ENCODE assay signal across 7 mouse cellular contexts in the genomic region with DNA sequence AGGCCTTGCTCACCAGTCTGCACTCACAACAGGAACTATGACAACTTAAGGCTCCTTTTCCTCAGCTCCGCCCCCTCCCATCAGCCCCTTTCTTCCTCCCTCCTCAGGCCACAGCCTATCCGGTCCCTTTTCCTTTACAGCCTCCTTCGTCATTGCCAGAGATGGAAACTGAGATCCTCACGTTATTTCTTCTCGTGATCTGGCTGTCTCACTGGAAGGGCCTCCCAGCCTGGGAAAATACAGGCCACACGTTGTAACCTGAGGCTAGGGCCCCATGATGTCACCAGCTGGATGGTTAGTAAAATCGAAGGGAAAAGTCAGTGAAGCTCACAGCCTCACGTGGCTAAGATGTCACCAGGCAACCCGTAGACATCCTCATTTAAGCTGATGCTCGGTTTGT. TPM values are rescaled to one million over a fixed set of nuclear protein-coding genes. Genes with fewer than 3 reads are reported as not detected.
DNase-seq lines count a peak whose midpoint lies in the region; ATAC-seq lines count a peak whose summit lies in the region.

No protein-coding gene starts in this region.

- 0 out of 2 replicates have a peak, but pooled peaks cover 8% of the 10 kb centered on the region for H3K9me3 ChIP-seq in midbrain, embryonic 14.5 days (ENCODE audit: control insufficient read depth, low read length)
- no peaks in the 10 kb centered on the region for H3K9me3 ChIP-seq in midbrain, embryonic 16.5 days (replicated peaks; ENCODE audit: control insufficient read depth, low read length, poor library complexity, severe bottlenecking)
- no peaks in the 10 kb centered on the region for H3K9me3 ChIP-seq in hindbrain, embryonic 16.5 days (ENCODE audit: control insufficient read depth, low read length)

- ATAC-seq in midbrain, embryonic 14.5 days (ENCODE audit: low FRiP score, low TSS enrichment), result no peak
- no peak for ATAC-seq in midbrain, embryonic 16.5 days
- ATAC-seq in hindbrain, embryonic 16.5 days, result no peak
- ATAC-seq in monocyte, adult 5-6 weeks (replicated peaks; ENCODE audit: insufficient number of reproducible peaks, low FRiP score, low TSS enrichment, poor library complexity, severe bottlenecking), result peak; percentile 65
- ATAC-seq in erythroid progenitor cell, adult 5-6 weeks (replicated peaks; ENCODE audit: low FRiP score, poor library complexity, severe bottlenecking), result no peak

- peaks cover 21% of the 10 kb centered on the region for H3K4me1 ChIP-seq in midbrain, embryonic 14.5 days (ENCODE audit: control insufficient read depth, insufficient read depth, low read length)
- H3K4me1 ChIP-seq in midbrain, embryonic 16.5 days (ENCODE audit: control insufficient read depth, insufficient read depth, low read length), result peaks cover 24% of the 10 kb centered on the region
- H3K4me1 ChIP-seq in hindbrain, embryonic 16.5 days (ENCODE audit: control insufficient read depth, insufficient read depth, low read depth, low read length), result peaks cover 23% of the 10 kb centered on the region

- H3K27me3 ChIP-seq in midbrain, embryonic 14.5 days (ENCODE audit: control insufficient read depth, insufficient read depth, low read length), result no peaks in the 10 kb centered on the region
- H3K27me3 ChIP-seq in midbrain, embryonic 16.5 days (ENCODE audit: control insufficient read depth, insufficient read depth, low read depth, low read length), result no peaks in the 10 kb centered on the region
- H3K27me3 ChIP-seq in hindbrain, embryonic 16.5 days (replicated peaks; ENCODE audit: control insufficient read depth, insufficient read depth, low read length), result no peaks in the 10 kb centered on the region

- no peak overlapping the region for H3K27ac ChIP-seq in midbrain, embryonic 14.5 days (replicated peaks; ENCODE audit: low read depth, low read length)
- H3K27ac ChIP-seq in midbrain, embryonic 16.5 days (ENCODE audit: low read length), result no peak overlapping the region
- peak overlapping the region; percentile 10; the same call in 1 of the 2 replicates for H3K27ac ChIP-seq in hindbrain, embryonic 16.5 days (ENCODE audit: low read depth, low read length)

- no peak for DNase-seq in midbrain, embryonic 14.5 days
- DNase-seq in c-Kit-positive CD71-negative TER-119-negative erythroid progenitor cells, embryonic 14.5 days (ENCODE audit: low read depth), result peak; percentile 43
- no peak for DNase-seq in cerebellum, adult 11 months

- peak overlapping the region; percentile 92 for H3K4me2 ChIP-seq in midbrain, embryonic 14.5 days (ENCODE audit: low read length)
- H3K4me2 ChIP-seq in midbrain, embryonic 16.5 days (ENCODE audit: low read length), result no peak overlapping the region
- H3K4me2 ChIP-seq in hindbrain, embryonic 16.5 days (ENCODE audit: low read length), result peak overlapping the region; percentile 22

- H3K9ac ChIP-seq in midbrain, embryonic 14.5 days (replicated peaks; ENCODE audit: low read length), result no peak overlapping the region
- no peak overlapping the region for H3K9ac ChIP-seq in midbrain, embryonic 16.5 days (ENCODE audit: low read depth, low read length)
- no peak overlapping the region for H3K9ac ChIP-seq in hindbrain, embryonic 16.5 days (ENCODE audit: low read depth, low read length)

- peaks cover 20% of the 10 kb centered on the region for H3K36me3 ChIP-seq in midbrain, embryonic 14.5 days (ENCODE audit: control insufficient read depth, insufficient read depth, low read length)
- no peaks in the 10 kb centered on the region for H3K36me3 ChIP-seq in midbrain, embryonic 16.5 days (ENCODE audit: control insufficient read depth, insufficient read depth, low read length)
- no peaks in the 10 kb centered on the region for H3K36me3 ChIP-seq in hindbrain, embryonic 16.5 days (ENCODE audit: control insufficient read depth, insufficient read depth, low read length)

- H3K4me3 ChIP-seq in midbrain, embryonic 14.5 days (replicated peaks; ENCODE audit: low read depth, low read length), result no peak overlapping the region
- no peak overlapping the region for H3K4me3 ChIP-seq in midbrain, embryonic 16.5 days (ENCODE audit: low read depth, low read length)
- H3K4me3 ChIP-seq in hindbrain, embryonic 16.5 days (ENCODE audit: low read length), result 0 out of 2 replicates have a peak overlapping the region, but pooled peaks have one; percentile 4

- WGBS in midbrain, embryonic 14.5 days, result 78% methylated on average over 10 of the region's 10 CpGs
- WGBS in midbrain, embryonic 16.5 days, result 75% methylated on average over 10 of the region's 10 CpGs
- 55% methylated on average over 10 of the region's 10 CpGs for WGBS in hindbrain, embryonic 16.5 days

RNA-seq across cellular contexts. Expression of a gene that starts 4.5 kb away (rescaled TPM):
- 147 and 150 TPM in 2 replicates for polyA plus RNA-seq in midbrain, embryonic 14.5 days (2014; fragmentation: Nextera tagmentation; extraction: Ambion mirVana)
- polyA plus RNA-seq in midbrain, embryonic 16.5 days (2015; fragmentation: Nextera tagmentation; extraction: Ambion mirVana), result 120 and 142 TPM in 2 replicates
- 127 and 139 TPM in 2 replicates for polyA plus RNA-seq in hindbrain, embryonic 16.5 days (2015; fragmentation: Nextera tagmentation; extraction: Ambion mirVana)
- total RNA-seq in monocyte, adult 5-6 weeks (2017), result 60.2 to 115 TPM (median 76.1 TPM) in 3 replicates
- 10.8 and 13.0 TPM in 2 replicates for total RNA-seq in erythroid progenitor cell, adult 5-6 weeks (2015; ENCODE audit: low replicate concordance)
- total RNA-seq in erythroid progenitor cell, adult 5-6 weeks (2017; ENCODE audit: low replicate concordance), result 7.4 and 11.2 TPM in 2 replicates
